Mouse (Mus musculus) lung, postnatal 0 days (tissue): ENCODE results near the gene March6. TPM values are rescaled to one million over a fixed set of nuclear protein-coding genes. Genes with fewer than 3 reads are reported as not detected.
A peak's percentile ranks its signal among the peaks of the same experiment; 100 is the strongest.

Experiments
- ATAC-seq: fragments of 200-750 bp; cut with Nextera tagmentation; 2 replicates; pipeline ENCODE4 v1.8.0; 2017; ENCODE audit warnings: moderate library complexity
- DNase-seq: peaks from one replicate; pipeline ENCODE4 v3.0.0-alpha.2; 2016; ENCODE audit warnings: low spot score
- H3K27ac ChIP-seq: fragments of 300-500 bp; sonication (generic); 2 replicates; pipeline ENCODE4 v1.5.1; 2014; ENCODE audit warnings: antibody characterized with exemption, mild to moderate bottlenecking, low read length, mixed read lengths
- H3K27me3 ChIP-seq: fragments of 300-500 bp; sonication (generic); replicated peaks from 2 replicates; pipeline ENCODE4 v1.6.1; 2014; ENCODE audit warnings: low read length, mixed read lengths; ENCODE audit not compliant: insufficient read depth
- H3K36me3 ChIP-seq: fragments of 300-500 bp; sonication (generic); 2 replicates; pipeline ENCODE4 v1.6.1; 2014; ENCODE audit warnings: low read length, mixed read lengths; ENCODE audit not compliant: insufficient read depth
- H3K4me1 ChIP-seq: fragments of 300-500 bp; sonication (generic); 2 replicates; pipeline ENCODE4 v1.6.1; 2014; ENCODE audit warnings: antibody characterized with exemption, low read depth, low read length, mixed read lengths; ENCODE audit not compliant: insufficient read depth
- H3K4me2 ChIP-seq: fragments of 300-500 bp; sonication (generic); replicated peaks from 2 replicates; pipeline ENCODE4 v1.6.1; 2014; ENCODE audit warnings: low read depth, mild to moderate bottlenecking, low read length, moderate library complexity, mixed read lengths
- H3K4me3 ChIP-seq: fragments of 300-500 bp; sonication (generic); 2 replicates; pipeline ENCODE4 v1.5.1; 2014; ENCODE audit warnings: low read depth, low read length
- H3K9ac ChIP-seq: fragments of 300-500 bp; sonication (generic); replicated peaks from 2 replicates; pipeline ENCODE4 v1.6.1; 2014; ENCODE audit warnings: low read depth, mild to moderate bottlenecking
- H3K9me3 ChIP-seq: fragments of 300-500 bp; sonication (generic); 2 replicates; pipeline ENCODE4 v1.6.1; 2016; ENCODE audit warnings: low read length, mixed read lengths
- CTCF ChIP-seq: IDR thresholded peaks from 2 replicates; pipeline ENCODE4 v1.5.1; 2016; ENCODE audit warnings: antibody characterized with exemption, mild to moderate bottlenecking
- EP300 ChIP-seq: IDR thresholded peaks from 2 replicates; pipeline ENCODE4 v1.6.1; 2016; ENCODE audit warnings: antibody characterized with exemption, mild to moderate bottlenecking, control low read depth
- WGBS: fragments of 180-500 bp; shearing (Covaris S2); extraction: QIAGEN DNeasy Blood & Tissue Kit; methylation state at CpG from one replicate; pipeline ENCODE4 v1.1.7; 2014; 5-methylcytosine and 5-hydroxymethylcytosine counted together
- polyA plus RNA-seq: library from polyadenylated mRNA; unstranded; fragments of >200 nt; fragmentation: Nextera tagmentation; extraction: Ambion mirVana; gene quantifications from 2 replicates; pipeline ENCODE4 v1.2.1, GENCODE M21; 2015

The March6 gene
- polyA plus RNA-seq, 1 experiment from 2014 or later, result 18.3 TPM

- ATAC-seq, result no peak
- DNase-seq, result no peak
- Histone ChIP-seq H3K27ac (no peak overlapping the region), H3K36me3 (0 out of 2 replicates have a peak, but pooled peaks cover 3% of the 10 kb centered on the region), H3K4me3 (no peak overlapping the region), H3K9ac (no peak overlapping the region), H3K9me3 (no peaks in the 10 kb centered on the region), H3K4me1 (no peaks in the 10 kb centered on the region), H3K4me2 (no peak overlapping the region), H3K27me3 (no peaks in the 10 kb centered on the region)
- WGBS, result 81% methylated on average over 3 of the region's 3 CpGs
- TF ChIP-seq EP300 (no peak), CTCF (no peak)
Observed at GRCm38 (mm10) chr15:31503447-31503846, 27.4 kb downstream of the March6 start.

DNA sequence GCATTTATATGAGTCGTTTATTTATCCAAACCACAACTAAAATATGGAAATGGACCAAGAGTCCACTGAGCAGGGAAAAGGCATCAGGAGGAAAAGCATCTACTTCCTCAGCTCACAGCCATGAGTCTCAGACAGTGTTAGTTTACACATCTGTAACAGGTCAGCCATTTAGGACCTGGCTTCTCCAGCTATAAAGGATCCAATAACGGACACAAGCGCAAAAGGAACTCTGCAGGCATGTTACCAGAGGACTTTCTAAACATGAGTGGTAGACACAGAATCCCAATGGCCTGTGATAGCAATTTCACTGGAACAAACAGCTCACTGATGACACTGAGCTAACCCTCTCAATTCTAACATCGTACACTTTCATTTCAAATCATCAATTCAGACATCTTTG lies 27.9 kb downstream of the March6 start:
- 0 out of 2 replicates have a peak, but pooled peaks cover 4% of the 10 kb centered on the region for H3K36me3 ChIP-seq
- no peaks in the 10 kb centered on the region for H3K4me1 ChIP-seq
- H3K27me3 ChIP-seq, result no peaks in the 10 kb centered on the region
- no peak for DNase-seq
- H3K4me2 ChIP-seq, result no peak overlapping the region
- no peak overlapping the region for H3K27ac ChIP-seq
- 83% methylated on average over 4 of the region's 4 CpGs for WGBS
- H3K9ac ChIP-seq, result no peak overlapping the region
- TF ChIP-seq CTCF (no peak), EP300 (no peak)
- no peak for ATAC-seq
- H3K9me3 ChIP-seq, result no peaks in the 10 kb centered on the region
- H3K4me3 ChIP-seq, result no peak overlapping the region

DNA sequence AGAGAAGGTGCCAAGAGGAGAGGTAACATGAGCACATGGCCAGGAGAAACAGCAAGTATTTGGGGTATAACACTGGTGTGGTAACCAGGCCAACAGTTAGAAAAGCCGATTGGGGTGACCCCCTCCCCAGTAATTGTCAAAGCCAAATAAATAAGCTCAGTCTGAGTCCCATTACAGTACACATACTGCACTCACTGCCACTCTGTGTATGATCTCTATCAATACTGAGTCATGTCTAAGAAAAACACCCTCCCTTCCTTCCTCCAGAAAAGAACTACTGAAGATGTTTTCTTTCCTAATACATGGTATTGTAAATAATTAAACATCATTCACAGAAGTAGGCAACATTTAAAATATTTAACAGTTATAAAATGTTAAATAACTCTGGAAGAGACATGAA lies 28.5 kb downstream of the March6 start:
- TF ChIP-seq CTCF, result no peak
- TF ChIP-seq EP300, result no peak
- DNase-seq, result no peak
- 82% methylated on average over 1 of the region's 1 CpGs for WGBS
- Histone ChIP-seq H3K27me3 (no peaks in the 10 kb centered on the region), H3K4me2 (no peak overlapping the region), H3K9me3 (no peaks in the 10 kb centered on the region), H3K4me3 (no peak overlapping the region), H3K9ac (no peak overlapping the region), H3K36me3 (0 out of 2 replicates have a peak, but pooled peaks cover 9% of the 10 kb centered on the region), H3K27ac (no peak overlapping the region), H3K4me1 (no peaks in the 10 kb centered on the region)
- no peak for ATAC-seq

DNA sequence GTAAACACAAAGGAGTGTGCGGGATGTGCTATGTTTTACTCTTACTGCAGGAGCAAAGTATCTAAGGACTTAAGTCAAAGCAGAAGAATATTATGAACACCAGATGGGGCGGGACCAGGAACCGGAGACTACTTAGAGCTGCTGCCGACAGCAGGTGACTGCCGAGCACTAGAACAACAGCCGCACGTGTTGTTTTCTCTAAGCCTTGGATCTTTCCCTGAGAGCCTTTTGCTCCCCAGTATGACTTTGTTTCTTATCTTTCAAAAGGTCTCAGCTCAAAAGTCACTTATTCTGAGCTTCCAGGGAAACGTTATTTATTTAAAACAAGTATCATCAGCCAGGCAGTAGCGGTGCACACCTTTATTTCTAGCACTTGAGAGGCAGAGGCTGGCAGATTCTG lies 36.0 kb downstream of the March6 start:
- Histone ChIP-seq H3K36me3 (peaks cover 36% of the 10 kb centered on the region), H3K4me1 (no peaks in the 10 kb centered on the region), H3K27ac (no peak overlapping the region), H3K4me3 (no peak overlapping the region), H3K4me2 (no peak overlapping the region), H3K9ac (no peak overlapping the region), H3K9me3 (no peaks in the 10 kb centered on the region), H3K27me3 (no peaks in the 10 kb centered on the region)
- 59% methylated on average over 9 of the region's 9 CpGs for WGBS
- TF ChIP-seq EP300 (no peak; the same call in 1 of the 2 replicates), CTCF (no peak)
- ATAC-seq, result peak; percentile 63
- DNase-seq, result peak; percentile 54

- no peaks in the 10 kb centered on the region for H3K4me1 ChIP-seq
- no peak for TF ChIP-seq EP300
- peak; percentile 46 for TF ChIP-seq CTCF
- no peak overlapping the region for H3K27ac ChIP-seq
- no peak overlapping the region for H3K4me2 ChIP-seq
- H3K36me3 ChIP-seq, result peaks cover 36% of the 10 kb centered on the region
- H3K27me3 ChIP-seq, result no peaks in the 10 kb centered on the region
- ATAC-seq, result peak; percentile 53
- DNase-seq, result peak; percentile 18
- no peaks in the 10 kb centered on the region for H3K9me3 ChIP-seq
- no peak overlapping the region for H3K4me3 ChIP-seq
- 64% methylated on average over 3 of the region's 3 CpGs for WGBS
- H3K9ac ChIP-seq, result no peak overlapping the region
Observed at GRCm38 (mm10) chr15:31494310-31494709, 36.5 kb downstream of the March6 start.

- H3K4me3 ChIP-seq, result no peak overlapping the region
- H3K36me3 ChIP-seq, result peaks cover 22% of the 10 kb centered on the region
- no peak overlapping the region for H3K4me2 ChIP-seq
- H3K4me1 ChIP-seq, result no peaks in the 10 kb centered on the region
- 91% methylated on average over 2 of the region's 2 CpGs for WGBS
- ATAC-seq, result no peak
- no peak overlapping the region for H3K9ac ChIP-seq
- no peaks in the 10 kb centered on the region for H3K27me3 ChIP-seq
- no peaks in the 10 kb centered on the region for H3K9me3 ChIP-seq
- H3K27ac ChIP-seq, result no peak overlapping the region
- TF ChIP-seq EP300 (no peak), CTCF (no peak)
- no peak for DNase-seq
Observed at GRCm38 (mm10) chr15:31487407-31487806, 43.4 kb downstream of the March6 start.

- WGBS, result 44% methylated on average over 1 of the region's 1 CpGs
- Histone ChIP-seq H3K27me3 (no peaks in the 10 kb centered on the region), H3K27ac (no peak overlapping the region), H3K9ac (no peak overlapping the region), H3K36me3 (peaks cover 7% of the 10 kb centered on the region; the same call in 1 of the 2 replicates), H3K4me1 (no peaks in the 10 kb centered on the region), H3K9me3 (no peaks in the 10 kb centered on the region), H3K4me2 (no peak overlapping the region), H3K4me3 (no peak overlapping the region)
- ATAC-seq (no peak), DNase-seq (peak; percentile 27)
- TF ChIP-seq EP300 (no peak), CTCF (no peak)
Observed at GRCm38 (mm10) chr15:31476678-31477077, 54.2 kb downstream of the March6 start.
